Mouse (Mus musculus) heart, postnatal 36 days (tissue): Measurements from ENCODE around the gene Pde5a. TPM values are rescaled to one million over a fixed set of nuclear protein-coding genes. Genes with fewer than 3 reads are reported as not detected.

ENCODE experiments used
- DNase-seq, 2 experiments: peaks; one replicate each; pipeline ENCODE4 v3.0.0; 2021 to 2022
- intact Hi-C: fragments of 180-260 bp; cut with DNase I; formaldehyde crosslinking; loops from one replicate; pipeline ENCODE4 v1.15.1; 2025
- total RNA-seq, 2 experiments: library from RNA; stranded (reverse); gene quantifications; 2 replicates each; pipeline ENCODE4 v1.2.3; 2021

Gene Pde5a
- total RNA-seq, result 1 to 10 TPM; 3.5 to 4.9 TPM

- DNase-seq, result peak; percentile 78 to 84
- intact Hi-C loops, result loop anchor here (2.0 to 5.0 kb wide), 2 partner anchors 80 to 222 kb away; no protein-coding TSS in a partner anchor
Measured at GRCm38 (mm10) chr3:122728852-122729600, at the start of gene Pde5a. TSS of gene Pde5a (plus strand) at chr3:122728947.

GRCm38 (mm10) chr3:122680851-122681250 lies 47.9 kb upstream of the Pde5a start:
- no peak for DNase-seq
- intact Hi-C loops, result no loop called here

GRCm38 (mm10) chr3:122682352-122682751 lies 46.4 kb upstream of the Pde5a start:
- intact Hi-C loops, result no loop called here
- no peak for DNase-seq

GRCm38 (mm10) chr3:122684832-122685231 lies 43.9 kb upstream of the Pde5a start:
- intact Hi-C loops, result no loop called here
- peak in 1 of 2 experiments; percentile 3 for DNase-seq

GRCm38 (mm10) chr3:122693039-122693438 lies 35.7 kb upstream of the Pde5a start:
- intact Hi-C loops, result no loop called here

GRCm38 (mm10) chr3:122695870-122696269 lies 32.9 kb upstream of the Pde5a start:
- intact Hi-C loops, result no loop called here
- no peak for DNase-seq

More at GRCm38 (mm10) chr3:122693039-122693438, 35.7 kb upstream of the Pde5a start:
- DNase-seq, result no peak

GRCm38 (mm10) chr3:122696672-122697071 lies 32.1 kb upstream of the Pde5a start:
- intact Hi-C loops, result no loop called here
- DNase-seq, result no peak

GRCm38 (mm10) chr3:122704209-122704608 lies 24.5 kb upstream of the Pde5a start:
- DNase-seq, result no peak
- intact Hi-C loops, result no loop called here

- intact Hi-C loops, result no loop called here
- DNase-seq, result no peak
Measured at GRCm38 (mm10) chr3:122705246-122705645, 23.5 kb upstream of the Pde5a start.

GRCm38 (mm10) chr3:122708485-122708884 lies 20.3 kb upstream of the Pde5a start:
- no peak for DNase-seq
- intact Hi-C loops, result no loop called here

GRCm38 (mm10) chr3:122710141-122710540 lies 18.6 kb upstream of the Pde5a start:
- no peak for DNase-seq
- intact Hi-C loops, result no loop called here

- no peak for DNase-seq
- intact Hi-C loops, result no loop called here
Measured at GRCm38 (mm10) chr3:122718631-122719030, 10.1 kb upstream of the Pde5a start.

GRCm38 (mm10) chr3:122721522-122721921 lies 7.2 kb upstream of the Pde5a start:
- intact Hi-C loops, result no loop called here
- DNase-seq, result no peak

GRCm38 (mm10) chr3:122729601-122729959 lies 833 bp downstream of the Pde5a start:
- DNase-seq, result peak in 1 of 2 experiments; percentile 60
- intact Hi-C loops, result loop anchor here (2.0 to 5.0 kb wide), 2 partner anchors 81 to 222 kb away; no protein-coding TSS in a partner anchor

GRCm38 (mm10) chr3:122729960-122730740 lies 1.4 kb downstream of the Pde5a start:
- peak; percentile 81 to 85 for DNase-seq
- intact Hi-C loops, result loop anchor here (1.0 to 5.0 kb wide), 5 partner anchors 55 to 438 kb away; partner anchors contain the start of gene Bcar3

GRCm38 (mm10) chr3:122730741-122731235 lies 2.0 kb downstream of the Pde5a start:
- intact Hi-C loops, result loop anchor here (1.0 to 5.0 kb wide), 3 partner anchors 54 to 438 kb away; partner anchors contain the start of gene Bcar3
- no peak for DNase-seq

GRCm38 (mm10) chr3:122733806-122734205 lies 5.1 kb downstream of the Pde5a start:
- intact Hi-C loops, result loop anchor here (5.0 kb wide), 1 partner anchor 442 kb away; the partner anchor contains the start of gene Bcar3
- no peak for DNase-seq

- no peak for DNase-seq
- intact Hi-C loops, result loop anchor here (5.0 kb wide), 1 partner anchor 442 kb away; the partner anchor contains the start of gene Bcar3
Measured at GRCm38 (mm10) chr3:122734329-122734728, 5.6 kb downstream of the Pde5a start.

GRCm38 (mm10) chr3:122739460-122739859 lies 10.7 kb downstream of the Pde5a start:
- intact Hi-C loops, result no loop called here
- no peak for DNase-seq

- no peak for DNase-seq
- intact Hi-C loops, result no loop called here
Measured at GRCm38 (mm10) chr3:122744265-122744664, 15.5 kb downstream of the Pde5a start.
